9 mouse cellular contexts compared by ENCODE assay signal in genomic region chr4:106996305-106997076, GRCm38 (mm10).
A peak's percentile ranks its signal among the peaks of the same experiment; 100 is the strongest.
DNase-seq lines count a peak whose midpoint lies in the region; ATAC-seq and TF ChIP-seq lines count a peak whose summit lies in the region.
"Had no signal": no experiment of that assay in that cellular context is flagged by ENCODE, and none has a peak within 500 bp of the region (broad histone marks: within the 10 kb centered on the region; RNA-seq: fewer than 3 reads in every experiment).

No protein-coding gene starts in this region.

- TF ChIP-seq POLR2A in myocyte (IDR thresholded peaks at IDR 0.05; ENCODE audit: insufficient read length, low read depth): no peak

- H3K4me2 ChIP-seq in liver, embryonic 16.5 days (ENCODE audit: low read depth, low read length): no peak overlapping the region
- H3K4me2 ChIP-seq in liver, embryonic 12.5 days: no peak overlapping the region
- H3K4me2 ChIP-seq in myocyte (ENCODE audit: low read depth): peak overlapping the region; percentile 28

- no peak overlapping the region for H3K4me3 ChIP-seq in liver, embryonic 16.5 days (ENCODE audit: low read depth, low read length)
- no peak overlapping the region for H3K4me3 ChIP-seq in liver, embryonic 12.5 days
- H3K4me3 ChIP-seq in myocyte: no peak overlapping the region

- peaks cover 93% of the 10 kb centered on the region for H3K79me2 ChIP-seq in myocyte (ENCODE audit: control insufficient read depth, insufficient read depth)

- H3ac ChIP-seq in myocyte (ENCODE audit: control insufficient read depth, insufficient read length): no peak overlapping the region

- H3K9me3 ChIP-seq in liver, embryonic 16.5 days (replicated peaks; ENCODE audit: control insufficient read depth, low read length): no peaks in the 10 kb centered on the region
- no peaks in the 10 kb centered on the region for H3K9me3 ChIP-seq in liver, embryonic 12.5 days (replicated peaks)

- H3K36me3 ChIP-seq in liver, embryonic 16.5 days (ENCODE audit: control insufficient read depth, insufficient read depth): no peaks in the 10 kb centered on the region
- H3K36me3 ChIP-seq in liver, embryonic 12.5 days: peaks cover 18% of the 10 kb centered on the region
- no peaks in the 10 kb centered on the region for H3K36me3 ChIP-seq in myocyte (ENCODE audit: control insufficient read depth, insufficient read depth)

- peaks cover 32% of the 10 kb centered on the region for H3K4me1 ChIP-seq in liver, embryonic 16.5 days (ENCODE audit: control insufficient read depth, low read depth, low read length)
- H3K4me1 ChIP-seq in liver, embryonic 12.5 days: peaks cover 99% of the 10 kb centered on the region

- WGBS in liver, embryonic 16.5 days (ENCODE audit: insufficient replicate concordance): 46% methylated on average over 13 of the region's 13 CpGs
- 60% methylated on average over 13 of the region's 13 CpGs for WGBS in liver, embryonic 12.5 days (ENCODE audit: insufficient replicate concordance)

- no peak overlapping the region for H3K27ac ChIP-seq in liver, embryonic 16.5 days (ENCODE audit: low read length)
- H3K27ac ChIP-seq in liver, embryonic 12.5 days: no peak overlapping the region
- H3K27ac ChIP-seq: liver, embryonic 14.5 days had no signal

- H3K9ac ChIP-seq in liver, embryonic 16.5 days (ENCODE audit: low read depth, low read length): no peak overlapping the region
- no peak overlapping the region for H3K9ac ChIP-seq in liver, embryonic 12.5 days
- H3K9ac ChIP-seq: liver, embryonic 14.5 days had no signal

- peak; percentile 44 for DNase-seq in embryo, embryonic 11 days
- no peak for DNase-seq in embryo, embryonic 10.5 days (ENCODE audit: low spot score)
- DNase-seq in frontal cortex, postnatal 36 days (ENCODE audit: low spot score in 2 of 2): peak; percentile 75 to 82
- no peak for DNase-seq in heart, adult 9 months (ENCODE audit: low spot score in 2 of 2)

- H3K27me3 ChIP-seq in liver, embryonic 16.5 days (ENCODE audit: control insufficient read depth, insufficient read depth, low read depth, low read length): no peaks in the 10 kb centered on the region
- no peaks in the 10 kb centered on the region for H3K27me3 ChIP-seq in liver, embryonic 12.5 days (replicated peaks)
- H3K27me3 ChIP-seq in myocyte (ENCODE audit: control insufficient read depth, insufficient read depth, insufficient read length): no peaks in the 10 kb centered on the region

- peak; percentile 30; the same call in 1 of the 2 replicates for ATAC-seq in liver, embryonic 16.5 days (ENCODE audit: low read depth)
- no peak for ATAC-seq in liver, embryonic 12.5 days
- ATAC-seq in activated CD4-positive, CD25-positive, alpha-beta regulatory T cell, adult 4 months: no peak

TF ChIP-seq in myocyte, 11 proteins besides CTCF, POLR2A, EP300 and RAD21:
- TF ChIP-seq MYOG (IDR thresholded peaks at IDR 0.05; ENCODE audit: control insufficient read depth in 1 of 3, insufficient read depth in 1 of 3, insufficient read length in 2 of 3, low read depth in 2 of 3) (peak in 1 of 3 experiments; percentile 9), MYOD1 (IDR thresholded peaks at IDR 0.05; ENCODE audit: control insufficient read depth in 1 of 3, insufficient read length in 2 of 3, low read depth in 2 of 3) (no peak)

Comparison
In these comparisons a context has a peak if more than half of its experiments do, and no peak if none do; other contexts are left out.
1. DNase-seq: peak in embryo, embryonic 11 days (single experiment) and frontal cortex, postnatal 36 days (2 of 2); none in embryo, embryonic 10.5 days (single experiment) and heart, adult 9 months (0 of 2).